Comparison of ENCODE assay signal across 10 mouse cellular contexts in genomic region chr4:88515711-88516211, GRCm38 (mm10). TPM values are rescaled to one million over a fixed set of nuclear protein-coding genes. Genes with fewer than 3 reads are reported as not detected.
A peak's percentile ranks its signal among the peaks of the same experiment; 100 is the strongest.
DNase-seq lines count a peak whose midpoint lies in the region; ATAC-seq lines count a peak whose summit lies in the region.
"Had no signal": no experiment of that assay in that cellular context is flagged by ENCODE, and none has a peak within 500 bp of the region (broad histone marks: within the 10 kb centered on the region; RNA-seq: fewer than 3 reads in every experiment).

No protein-coding gene starts in this region.

- H3K4me3 ChIP-seq in liver, embryonic 15.5 days (replicated peaks), result 0 out of 2 replicates have a peak overlapping the region, but pooled peaks have one; percentile 8
- peak overlapping the region; percentile 17; the same call in 1 of the 2 replicates for H3K4me3 ChIP-seq in stomach, embryonic 16.5 days (replicated peaks; ENCODE audit: low read length)

- H3K27ac ChIP-seq in liver, embryonic 15.5 days (replicated peaks), result no peak overlapping the region; the same call in 1 of the 2 replicates
- H3K27ac ChIP-seq in stomach, embryonic 16.5 days (ENCODE audit: low read length), result peak overlapping the region; percentile 68; the same call in 1 of the 2 replicates

- H3K36me3 ChIP-seq in liver, embryonic 15.5 days (replicated peaks), result no peaks in the 10 kb centered on the region
- H3K36me3 ChIP-seq in stomach, embryonic 16.5 days (ENCODE audit: control insufficient read depth, insufficient read depth, low read length), result no peaks in the 10 kb centered on the region

- peak; percentile 38 for ATAC-seq in liver, embryonic 15.5 days (ENCODE audit: insufficient read depth)
- ATAC-seq in stomach, embryonic 16.5 days (ENCODE audit: insufficient read depth, low FRiP score), result peak; percentile 79
- no peak for ATAC-seq in activated CD4-positive, CD25-positive, alpha-beta regulatory T cell, adult 4 months

- 8% methylated on average over 3 of the region's 4 CpGs for WGBS in liver, embryonic 15.5 days (ENCODE audit: insufficient replicate concordance)
- WGBS in stomach, embryonic 16.5 days, result 20% methylated on average over 3 of the region's 4 CpGs

- H3K9me3 ChIP-seq in liver, embryonic 15.5 days (replicated peaks), result no peaks in the 10 kb centered on the region
- no peaks in the 10 kb centered on the region for H3K9me3 ChIP-seq in stomach, embryonic 16.5 days (replicated peaks; ENCODE audit: control insufficient read depth, low read length)

- no peaks in the 10 kb centered on the region for H3K27me3 ChIP-seq in liver, embryonic 15.5 days
- no peaks in the 10 kb centered on the region for H3K27me3 ChIP-seq in stomach, embryonic 16.5 days (ENCODE audit: control insufficient read depth, insufficient read depth, low read length)

- H3K4me2 ChIP-seq in liver, embryonic 15.5 days, result peak overlapping the region; percentile 33
- H3K4me2 ChIP-seq in stomach, embryonic 16.5 days (ENCODE audit: low read depth, low read length), result peak overlapping the region; percentile 46

- DNase-seq in adrenal gland, adult (ENCODE audit: inconsistent age in 2 of 2, low spot score in 1 of 2), result peak; percentile 75 to 86
- no peak for DNase-seq in adrenal gland, postnatal 4 days (ENCODE audit: low spot score in 2 of 2)
- peak; percentile 6 for DNase-seq in thymus, postnatal 14 days
- DNase-seq in thymus, postnatal 10 days (ENCODE audit: low spot score in 2 of 2), result no peak
- DNase-seq in heart, postnatal 4 days, result peak; percentile 49

- H3K9ac ChIP-seq in liver, embryonic 15.5 days, result no peak overlapping the region
- no peak overlapping the region for H3K9ac ChIP-seq in stomach, embryonic 16.5 days (ENCODE audit: low read length)

- H3K4me1 ChIP-seq in liver, embryonic 15.5 days (replicated peaks), result peaks cover 10% of the 10 kb centered on the region
- H3K4me1 ChIP-seq in stomach, embryonic 16.5 days (ENCODE audit: control insufficient read depth, insufficient read depth, low read length), result peaks cover 4% of the 10 kb centered on the region; the same call in 1 of the 2 replicates

RNA-seq across cellular contexts. Expression of gene Ifnb1, which starts 6.8 kb away (rescaled TPM):
- not detected for total RNA-seq in adrenal gland, postnatal 4 days (2021)
- total RNA-seq in heart, postnatal 4 days (2021), result not detected
- polyA plus RNA-seq in liver, embryonic 15.5 days (2015; fragmentation: Nextera tagmentation; extraction: Ambion mirVana), result not detected in 2 replicates
- not detected in 2 replicates for polyA plus RNA-seq in stomach, embryonic 16.5 days (2015; fragmentation: Nextera tagmentation; extraction: Ambion mirVana)
- not detected for polyA plus RNA-seq in activated CD4-positive, CD25-positive, alpha-beta regulatory T cell, adult 4 months (2017; shearing (Covaris generic))
- polyA plus RNA-seq: frontal cortex, adult 2 months; spleen, adult 2 months had no signal

RNA-seq across cellular contexts. Expression of gene Ifna15, which starts 42.3 kb away (rescaled TPM):
- not detected for total RNA-seq in adrenal gland, postnatal 4 days (2021)
- total RNA-seq in heart, postnatal 4 days (2021), result not detected
- not detected in 2 replicates for polyA plus RNA-seq in liver, embryonic 15.5 days (2015; fragmentation: Nextera tagmentation; extraction: Ambion mirVana)
- not detected in 2 replicates for polyA plus RNA-seq in stomach, embryonic 16.5 days (2015; fragmentation: Nextera tagmentation; extraction: Ambion mirVana)
- polyA plus RNA-seq in activated CD4-positive, CD25-positive, alpha-beta regulatory T cell, adult 4 months (2017; shearing (Covaris generic)), result not detected
- polyA plus RNA-seq: frontal cortex, adult 2 months; spleen, adult 2 months had no signal

RNA-seq across cellular contexts. Expression of gene Ifna14, which starts 55.8 kb away (rescaled TPM):
- not detected for total RNA-seq in adrenal gland, postnatal 4 days (2021)
- not detected for total RNA-seq in heart, postnatal 4 days (2021)
- not detected in 2 replicates for polyA plus RNA-seq in liver, embryonic 15.5 days (2015; fragmentation: Nextera tagmentation; extraction: Ambion mirVana)
- polyA plus RNA-seq in stomach, embryonic 16.5 days (2015; fragmentation: Nextera tagmentation; extraction: Ambion mirVana), result not detected in 2 replicates
- polyA plus RNA-seq in activated CD4-positive, CD25-positive, alpha-beta regulatory T cell, adult 4 months (2017; shearing (Covaris generic)), result not detected
- polyA plus RNA-seq: frontal cortex, adult 2 months; spleen, adult 2 months had no signal

Comparison
In these comparisons a context has a peak if more than half of its experiments do, and no peak if none do; other contexts are left out.
1. DNase-seq: peak in adrenal gland, adult (2 of 2), thymus, postnatal 14 days (single experiment) and heart, postnatal 4 days (single experiment); none in adrenal gland, postnatal 4 days (0 of 2) and thymus, postnatal 10 days (0 of 2).